Mouse (Mus musculus): ENCODE measurements around the gene Chchd6. TPM values are rescaled to one million over a fixed set of nuclear protein-coding genes. Genes with fewer than 3 reads are reported as not detected.

Gene Chchd6
- polyA plus RNA-seq, 1 experiment from 2014 or later = 48.9 TPM

- H3K4me2 ChIP-seq = peak overlapping the region; percentile 22
- peaks cover 54% of the 10 kb centered on the region for H3K4me1 ChIP-seq
- peak overlapping the region; percentile 84 for H3K27ac ChIP-seq
- H3K9ac ChIP-seq = no peak overlapping the region
- H3K27me3 ChIP-seq = no peaks in the 10 kb centered on the region
- no peak overlapping the region for H3K4me3 ChIP-seq
- ATAC-seq (ENCODE audit: insufficient number of reproducible peaks, low FRiP score, low TSS enrichment, low read depth) = no peak
- peaks cover 65% of the 10 kb centered on the region for H3K36me3 ChIP-seq
- 55% methylated on average over 3 of the region's 3 CpGs for WGBS
- H3K9me3 ChIP-seq = no peaks in the 10 kb centered on the region
Measured at GRCm38 (mm10) chr6:89345486-89345785, 250.0 kb downstream of the Chchd6 start.

DNA sequence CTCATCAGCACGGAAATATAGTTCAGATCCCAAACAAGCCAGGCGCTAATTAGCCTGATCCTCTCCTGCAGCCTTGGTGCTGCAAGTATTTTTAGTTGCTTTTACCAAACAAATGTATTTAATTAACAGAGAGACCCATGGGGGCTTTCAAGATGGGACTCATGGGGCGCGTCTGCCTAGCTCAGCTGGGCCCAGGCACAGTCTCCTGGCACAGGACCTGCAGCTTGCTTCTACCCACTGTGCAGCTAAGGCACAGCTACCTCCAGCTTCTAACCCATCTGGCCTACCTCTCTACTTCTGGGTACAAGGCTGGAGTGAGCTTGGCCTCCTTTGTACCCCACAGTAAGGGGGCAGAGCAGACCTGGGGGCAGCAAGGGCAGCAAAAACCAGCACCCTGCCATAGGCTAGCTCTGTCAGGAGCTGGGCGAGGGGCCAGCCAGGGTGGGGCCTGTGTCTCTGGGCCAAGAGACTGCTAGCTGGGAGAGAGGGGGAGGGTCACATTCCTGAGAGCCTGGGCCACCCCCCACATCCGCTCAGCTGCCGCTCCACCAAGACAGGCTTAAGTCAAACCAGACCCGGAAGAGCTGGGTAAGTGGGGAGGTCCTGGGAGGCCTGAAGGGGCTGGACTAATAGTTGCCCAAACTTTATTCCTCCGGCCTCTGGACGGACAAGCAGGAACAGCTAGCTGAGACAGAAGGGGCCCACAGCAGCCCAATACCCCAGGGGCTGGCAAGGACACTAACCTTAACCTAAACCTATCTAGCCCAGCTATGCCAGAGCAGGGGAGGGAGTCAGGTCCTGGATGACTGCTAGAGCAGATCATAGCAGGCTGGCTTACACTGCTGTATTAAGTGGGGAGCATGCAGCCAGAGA, 250.6 kb downstream of the Chchd6 start:
- Histone ChIP-seq H3K4me1 (peaks cover 48% of the 10 kb centered on the region), H3K9ac (no peak overlapping the region), H3K27me3 (no peaks in the 10 kb centered on the region), H3K4me2 (peak overlapping the region; percentile 22), H3K9me3 (no peaks in the 10 kb centered on the region), H3K27ac (peak overlapping the region; percentile 84), H3K36me3 (peaks cover 65% of the 10 kb centered on the region), H3K4me3 (no peak overlapping the region)
- WGBS = 17% methylated on average over 10 of the region's 10 CpGs
- peak; percentile 85 for ATAC-seq (ENCODE audit: insufficient number of reproducible peaks, low FRiP score, low TSS enrichment, low read depth)

DNA sequence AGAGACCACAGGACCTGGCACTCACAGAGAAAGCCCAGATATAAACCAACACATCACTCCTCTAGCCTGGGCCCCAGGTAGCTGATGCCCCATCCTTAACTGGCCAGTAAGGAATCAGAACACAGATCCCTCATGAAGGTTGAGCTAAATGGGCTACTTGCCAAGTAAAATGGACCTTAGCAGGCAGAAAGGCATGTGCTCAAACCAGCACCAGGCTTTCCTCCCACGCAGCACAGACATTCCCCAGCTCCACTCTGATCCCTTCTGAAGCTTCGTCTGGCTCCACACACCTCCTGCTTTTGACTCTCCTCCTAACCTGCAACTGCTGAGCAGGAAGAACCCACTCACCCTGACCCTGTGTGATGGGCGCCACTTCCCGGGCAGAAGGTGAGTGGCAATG, 253.5 kb downstream of the Chchd6 start:
- no peak for ATAC-seq (ENCODE audit: insufficient number of reproducible peaks, low FRiP score, low TSS enrichment, low read depth)
- Histone ChIP-seq H3K9ac (no peak overlapping the region), H3K27ac (no peak overlapping the region), H3K4me2 (no peak overlapping the region), H3K4me3 (no peak overlapping the region), H3K4me1 (peaks cover 30% of the 10 kb centered on the region), H3K9me3 (no peaks in the 10 kb centered on the region), H3K36me3 (peaks cover 68% of the 10 kb centered on the region), H3K27me3 (no peaks in the 10 kb centered on the region)
- whole genome bisulfite sequencing = 82% methylated on average over 4 of the region's 4 CpGs

GRCm38 (mm10) chr6:89339447-89339846, 256.0 kb downstream of the Chchd6 start:
- H3K9me3 ChIP-seq = no peaks in the 10 kb centered on the region
- H3K4me3 ChIP-seq = no peak overlapping the region
- no peak for ATAC-seq (ENCODE audit: insufficient number of reproducible peaks, low FRiP score, low TSS enrichment, low read depth)
- 81% methylated on average over 2 of the region's 2 CpGs for WGBS
- no peaks in the 10 kb centered on the region for H3K27me3 ChIP-seq
- no peak overlapping the region for H3K9ac ChIP-seq
- peaks cover 93% of the 10 kb centered on the region for H3K36me3 ChIP-seq
- H3K27ac ChIP-seq = no peak overlapping the region
- no peak overlapping the region for H3K4me2 ChIP-seq
- H3K4me1 ChIP-seq = peaks cover 11% of the 10 kb centered on the region

- no peak overlapping the region for H3K27ac ChIP-seq
Measured at GRCm38 (mm10) chr6:89338733-89339132, 256.7 kb downstream of the Chchd6 start.

DNA sequence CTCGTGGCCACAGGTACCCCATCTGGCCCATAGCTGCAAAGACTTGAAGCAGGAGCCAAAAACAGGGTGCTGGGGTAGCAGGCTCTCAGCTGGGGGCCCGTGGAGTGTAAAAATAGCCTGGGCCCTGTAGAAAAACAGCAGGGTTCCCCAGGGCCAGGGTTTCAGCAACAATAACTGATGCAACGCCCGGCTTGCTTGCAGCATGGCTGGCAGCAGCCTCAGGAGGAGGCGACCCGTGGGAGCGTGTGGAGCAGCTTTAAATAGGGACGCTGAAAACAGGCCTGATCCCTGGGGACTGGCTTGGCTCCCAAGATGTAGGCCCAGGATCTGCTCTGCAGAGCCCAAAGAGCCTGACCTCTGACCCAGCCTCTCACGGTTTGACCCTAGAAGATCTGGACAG, 257.9 kb downstream of the Chchd6 start:
- H3K4me2 ChIP-seq = no peak overlapping the region
- H3K4me3 ChIP-seq = no peak overlapping the region
- no peak overlapping the region for H3K27ac ChIP-seq
- WGBS = 85% methylated on average over 9 of the region's 9 CpGs
- H3K36me3 ChIP-seq = peaks cover 99% of the 10 kb centered on the region
- no peaks in the 10 kb centered on the region for H3K4me1 ChIP-seq
- no peak for ATAC-seq (ENCODE audit: insufficient number of reproducible peaks, low FRiP score, low TSS enrichment, low read depth)
- no peaks in the 10 kb centered on the region for H3K9me3 ChIP-seq
- H3K9ac ChIP-seq = no peak overlapping the region
- no peaks in the 10 kb centered on the region for H3K27me3 ChIP-seq

More at GRCm38 (mm10) chr6:89338733-89339132, 256.7 kb downstream of the Chchd6 start:
- H3K4me2 ChIP-seq = no peak overlapping the region
- H3K4me1 ChIP-seq = 0 out of 2 replicates have a peak, but pooled peaks cover 4% of the 10 kb centered on the region
- peaks cover 99% of the 10 kb centered on the region for H3K36me3 ChIP-seq
- H3K9ac ChIP-seq = no peak overlapping the region
- ATAC-seq (ENCODE audit: insufficient number of reproducible peaks, low FRiP score, low TSS enrichment, low read depth) = no peak
- H3K27me3 ChIP-seq = no peaks in the 10 kb centered on the region
- H3K4me3 ChIP-seq = no peak overlapping the region
- H3K9me3 ChIP-seq = no peaks in the 10 kb centered on the region
- WGBS = 94% methylated on average over 8 of the region's 8 CpGs

GRCm38 (mm10) chr6:89333964-89334702, 261.3 kb downstream of the Chchd6 start:
- ATAC-seq (ENCODE audit: insufficient number of reproducible peaks, low FRiP score, low TSS enrichment, low read depth) = no peak
- peaks cover 99% of the 10 kb centered on the region for H3K36me3 ChIP-seq
- H3K9me3 ChIP-seq = no peaks in the 10 kb centered on the region
- no peaks in the 10 kb centered on the region for H3K4me1 ChIP-seq
- no peak overlapping the region for H3K4me2 ChIP-seq
- 82% methylated on average over 12 of the region's 12 CpGs for WGBS
- no peak overlapping the region for H3K9ac ChIP-seq
- no peaks in the 10 kb centered on the region for H3K27me3 ChIP-seq
- no peak overlapping the region for H3K4me3 ChIP-seq
- no peak overlapping the region for H3K27ac ChIP-seq

Other genes with a start within 250 kb of the Chchd6 start
- 24.4 and 31.8 TPM in 2 replicates for gene Plxna1, start 233.0 kb downstream of the Chchd6 start, polyA plus RNA-seq (2015; fragmentation: Nextera tagmentation; extraction: Ambion mirVana)
- 8.2 and 8.6 TPM in 2 replicates for gene Txnrd3, start 48.3 kb upstream of the Chchd6 start, polyA plus RNA-seq (2015; fragmentation: Nextera tagmentation; extraction: Ambion mirVana)
- not detected in 2 replicates for gene Vmn1r40, start 111.9 kb upstream of the Chchd6 start, polyA plus RNA-seq (2015; fragmentation: Nextera tagmentation; extraction: Ambion mirVana)
- gene Vmn1r41, start 145.1 kb upstream of the Chchd6 start, polyA plus RNA-seq (2015; fragmentation: Nextera tagmentation; extraction: Ambion mirVana) = not detected in 2 replicates